Mouse (Mus musculus) gastrocnemius, postnatal 36 days (tissue): ENCODE results near the gene Dhrs2. TPM values are rescaled to one million over a fixed set of nuclear protein-coding genes. Genes with fewer than 3 reads are reported as not detected.

ENCODE experiments used
- DNase-seq, 2 experiments: peaks; one replicate each; pipeline ENCODE4 v3.0.0; 2022
- intact Hi-C: fragments of 180-260 bp; cut with DNase I; formaldehyde crosslinking; loops from one replicate; pipeline ENCODE4 v1.15.1; 2025
- long read RNA-seq, 2 experiments: library from polyadenylated mRNA; stranded (forward); transcript quantifications; one replicate each; pipeline ENCODE4 v2.0.0; 2021
- total RNA-seq, 2 experiments: library from RNA; stranded (reverse); gene quantifications; 2 replicates each; pipeline ENCODE4 v1.2.3; 2021

The Dhrs2 gene
- not detected for total RNA-seq
- long read RNA-seq, experiment 1, partial matches to known transcripts, result 1 of 1 reads
- long read RNA-seq, experiment 1, other reads (novel, unspliced or antisense), result 0 of 1 reads
- long read RNA-seq, experiment 2, result 0 reads

GRCm38 (mm10) chr14:55221707-55222106 is at the start of gene Dhrs2:
Gene Dhrs2, plus strand, starts transcription at chr14:55222007.
- intact Hi-C loops, result no loop called here
- DNase-seq, result no peak

GRCm38 (mm10) chr14:55174164-55174563 is 47.6 kb upstream of the Dhrs2 start:
- intact Hi-C loops, result no loop called here
- no peak for DNase-seq

- DNase-seq, result peak in 1 of 2 experiments; percentile 20
- intact Hi-C loops, result loop anchor here (5.0 kb wide), 1 partner anchor 55 kb away; no protein-coding TSS in a partner anchor
These were observed 44.5 kb upstream of the Dhrs2 start for GRCm38 (mm10) chr14:55177274-55177673.

- intact Hi-C loops, result no loop called here
- no peak for DNase-seq
These were observed 40.9 kb upstream of the Dhrs2 start for GRCm38 (mm10) chr14:55180951-55181350.

GRCm38 (mm10) chr14:55183231-55183630 is 38.6 kb upstream of the Dhrs2 start:
- intact Hi-C loops, result no loop called here
- DNase-seq, result no peak

- DNase-seq, result no peak
- intact Hi-C loops, result no loop called here
These were observed 37.1 kb upstream of the Dhrs2 start for GRCm38 (mm10) chr14:55184640-55185145.

- DNase-seq, result no peak
- intact Hi-C loops, result no loop called here
These were observed 33.3 kb upstream of the Dhrs2 start for GRCm38 (mm10) chr14:55188491-55188890.

GRCm38 (mm10) chr14:55189351-55189769 is 32.4 kb upstream of the Dhrs2 start:
- DNase-seq, result no peak
- intact Hi-C loops, result no loop called here

- no peak for DNase-seq
- intact Hi-C loops, result no loop called here
These were observed 28.5 kb upstream of the Dhrs2 start for GRCm38 (mm10) chr14:55193354-55193753.

GRCm38 (mm10) chr14:55193876-55194635 is 27.8 kb upstream of the Dhrs2 start:
- no peak for DNase-seq
- intact Hi-C loops, result no loop called here

GRCm38 (mm10) chr14:55194786-55195185 is 27.0 kb upstream of the Dhrs2 start:
- DNase-seq, result no peak
- intact Hi-C loops, result no loop called here

GRCm38 (mm10) chr14:55197121-55197520 is 24.7 kb upstream of the Dhrs2 start:
- intact Hi-C loops, result no loop called here
- DNase-seq, result no peak

- intact Hi-C loops, result no loop called here
- DNase-seq, result no peak
These were observed 23.6 kb upstream of the Dhrs2 start for GRCm38 (mm10) chr14:55198187-55198586.

- intact Hi-C loops, result no loop called here
- DNase-seq, result no peak
These were observed 17.3 kb upstream of the Dhrs2 start for GRCm38 (mm10) chr14:55204544-55204943.

GRCm38 (mm10) chr14:55205045-55205750 is 16.6 kb upstream of the Dhrs2 start:
- no peak for DNase-seq
- intact Hi-C loops, result no loop called here

GRCm38 (mm10) chr14:55208306-55208705 is 13.5 kb upstream of the Dhrs2 start:
- intact Hi-C loops, result no loop called here

GRCm38 (mm10) chr14:55213621-55214020 is 8.2 kb upstream of the Dhrs2 start:
- no peak for DNase-seq
- intact Hi-C loops, result no loop called here

More at GRCm38 (mm10) chr14:55208306-55208705, 13.5 kb upstream of the Dhrs2 start:
- no peak for DNase-seq

- no peak for DNase-seq
- intact Hi-C loops, result no loop called here
These were observed 7.3 kb upstream of the Dhrs2 start for GRCm38 (mm10) chr14:55214507-55214906.

- DNase-seq, result no peak
- intact Hi-C loops, result no loop called here
These were observed 1.4 kb downstream of the Dhrs2 start for GRCm38 (mm10) chr14:55223172-55223571.

GRCm38 (mm10) chr14:55234639-55235038 is 12.8 kb downstream of the Dhrs2 start:
- DNase-seq, result no peak
- intact Hi-C loops, result no loop called here

- DNase-seq, result no peak
- intact Hi-C loops, result no loop called here
These were observed 14.9 kb downstream of the Dhrs2 start for GRCm38 (mm10) chr14:55236685-55237084.
